Mouse (Mus musculus) testis, adult 2 months (tissue): ENCODE results near the gene Gzf1. TPM values are rescaled to one million over a fixed set of nuclear protein-coding genes. Genes with fewer than 3 reads are reported as not detected.

ENCODE experiments used
- H3K27ac ChIP-seq: fragments of 200-500 bp; 2 replicates; pipeline ENCODE4 v1.5.1; 2012; ENCODE audit warnings: low read depth, low read length; ENCODE audit not compliant: control insufficient read depth, insufficient read depth
- H3K27me3 ChIP-seq: fragments of 200-500 bp; 2 replicates; pipeline ENCODE4 v1.6.1; 2012; ENCODE audit warnings: mild to moderate bottlenecking, low read length, moderate library complexity; ENCODE audit not compliant: control insufficient read depth, insufficient read depth
- H3K36me3 ChIP-seq: fragments of 200-500 bp; 2 replicates; pipeline ENCODE4 v1.6.1; 2012; ENCODE audit warnings: mild to moderate bottlenecking, low read length; ENCODE audit not compliant: control insufficient read depth, insufficient read depth
- H3K4me1 ChIP-seq: fragments of 200-500 bp; 2 replicates; pipeline ENCODE4 v1.6.1; 2012; ENCODE audit warnings: low read length; ENCODE audit not compliant: control insufficient read depth, insufficient read depth
- H3K4me3 ChIP-seq: fragments of 200-500 bp; 2 replicates; pipeline ENCODE4 v1.5.1; 2012; ENCODE audit warnings: low read depth, mild to moderate bottlenecking, low read length, moderate library complexity, mixed read lengths; ENCODE audit not compliant: control insufficient read depth
- CTCF ChIP-seq: fragments of 200-500 bp; IDR thresholded peaks from 2 replicates; pipeline ENCODE4 v1.5.1; 2012; ENCODE audit warnings: low read depth, mild to moderate bottlenecking, inconsistent platforms, low read length, moderate library complexity; ENCODE audit not compliant: control insufficient read depth, insufficient read depth, insufficient replicate concordance
- POLR2A ChIP-seq: fragments of 200-500 bp; IDR thresholded peaks from 2 replicates; pipeline ENCODE4 v1.6.1; 2012; ENCODE audit warnings: low read depth, mild to moderate bottlenecking, inconsistent platforms, low read length, moderate library complexity; ENCODE audit not compliant: control insufficient read depth
- polyA plus RNA-seq: library from polyadenylated mRNA; depleted of rRNA; stranded (reverse); fragments of >200 nt; gene quantifications from 2 replicates; pipeline ENCODE4 v1.2.3, GENCODE M21; 2012

The Gzf1 gene
- polyA plus RNA-seq, 1 experiment, result 8.9 TPM

GRCm38 (mm10) chr2:148663458-148663857 lies 17.4 kb upstream of the Gzf1 start:
- Histone ChIP-seq H3K27ac (no peak overlapping the region), H3K27me3 (no peaks in the 10 kb centered on the region), H3K4me3 (no peak overlapping the region), H3K36me3 (no peaks in the 10 kb centered on the region), H3K4me1 (no peaks in the 10 kb centered on the region)
- TF ChIP-seq POLR2A (no peak), CTCF (no peak)

GRCm38 (mm10) chr2:148672199-148673096 lies 8.4 kb upstream of the Gzf1 start, which contains the start of gene Nxt1:
TSS of gene Nxt1 (plus strand) at chr2:148672601.
- Histone ChIP-seq H3K4me1 (no peaks in the 10 kb centered on the region; the same call in 1 of the 2 replicates), H3K27ac (peak within 1 kb of the TSS; percentile 99), H3K4me3 (peak within 1 kb of the TSS; percentile 98), H3K27me3 (no peaks in the 10 kb centered on the region), H3K36me3 (no peaks in the 10 kb centered on the region)
- TF ChIP-seq CTCF (no peak), POLR2A (peak; percentile 88)

GRCm38 (mm10) chr2:148677801-148678200 lies 3.0 kb upstream of the Gzf1 start:
- Histone ChIP-seq H3K4me1 (peaks cover 6% of the 10 kb centered on the region), H3K4me3 (peak overlapping the region; percentile 83)
- peak; percentile 67 for TF ChIP-seq POLR2A
- TF ChIP-seq CTCF, result no peak

GRCm38 (mm10) chr2:148679346-148679745 lies 1.5 kb upstream of the Gzf1 start:
- H3K27me3 ChIP-seq, result no peaks in the 10 kb centered on the region
- H3K4me3 ChIP-seq, result peak overlapping the region; percentile 82
- peaks cover 5% of the 10 kb centered on the region for H3K36me3 ChIP-seq
- peak overlapping the region; percentile 93 for H3K27ac ChIP-seq
- TF ChIP-seq CTCF, result no peak
- TF ChIP-seq POLR2A, result peak; percentile 46; the same call in 1 of the 2 replicates
- peaks cover 6% of the 10 kb centered on the region for H3K4me1 ChIP-seq

More at GRCm38 (mm10) chr2:148677801-148678200, 3.0 kb upstream of the Gzf1 start:
- H3K27me3 ChIP-seq, result no peaks in the 10 kb centered on the region
- peak overlapping the region; percentile 64 for H3K27ac ChIP-seq
- H3K36me3 ChIP-seq, result no peaks in the 10 kb centered on the region

- Histone ChIP-seq H3K36me3 (peaks cover 6% of the 10 kb centered on the region), H3K4me1 (peaks cover 6% of the 10 kb centered on the region), H3K27ac (peak overlapping the region; percentile 87), H3K27me3 (no peaks in the 10 kb centered on the region), H3K4me3 (peak overlapping the region; percentile 96)
- TF ChIP-seq POLR2A (no peak), CTCF (no peak; the same call in 1 of the 2 replicates)
Measured at GRCm38 (mm10) chr2:148681461-148681891, 653 bp downstream of the Gzf1 start.

- H3K4me3 ChIP-seq, result no peak overlapping the region
- H3K27me3 ChIP-seq, result no peaks in the 10 kb centered on the region
- peaks cover 7% of the 10 kb centered on the region for H3K36me3 ChIP-seq
- peaks cover 6% of the 10 kb centered on the region for H3K4me1 ChIP-seq
- no peak for TF ChIP-seq POLR2A
- no peak for TF ChIP-seq CTCF
- H3K27ac ChIP-seq, result no peak overlapping the region
Measured at GRCm38 (mm10) chr2:148683031-148683430, 2.2 kb downstream of the Gzf1 start.

- no peaks in the 10 kb centered on the region for H3K27me3 ChIP-seq
- no peak overlapping the region for H3K27ac ChIP-seq
- H3K4me1 ChIP-seq, result peaks cover 4% of the 10 kb centered on the region
- H3K4me3 ChIP-seq, result no peak overlapping the region
- TF ChIP-seq CTCF (no peak), POLR2A (no peak)
- H3K36me3 ChIP-seq, result peaks cover 8% of the 10 kb centered on the region
Measured at GRCm38 (mm10) chr2:148684972-148685371, 4.1 kb downstream of the Gzf1 start.

- Histone ChIP-seq H3K27me3 (no peaks in the 10 kb centered on the region), H3K27ac (no peak overlapping the region), H3K4me3 (no peak overlapping the region), H3K36me3 (peaks cover 10% of the 10 kb centered on the region), H3K4me1 (peaks cover 4% of the 10 kb centered on the region)
- TF ChIP-seq CTCF, result no peak
- TF ChIP-seq POLR2A, result no peak
Measured at GRCm38 (mm10) chr2:148685709-148686108, 4.9 kb downstream of the Gzf1 start.
